Mouse (Mus musculus) R1 (cell line): ENCODE measurements around the gene C130074G19Rik.

Experiments
- DNase-seq: peaks from one replicate; pipeline ENCODE4 v3.0.0-alpha.2; 2018; ENCODE audit warnings: low read depth, low spot score

Gene C130074G19Rik

DNA sequence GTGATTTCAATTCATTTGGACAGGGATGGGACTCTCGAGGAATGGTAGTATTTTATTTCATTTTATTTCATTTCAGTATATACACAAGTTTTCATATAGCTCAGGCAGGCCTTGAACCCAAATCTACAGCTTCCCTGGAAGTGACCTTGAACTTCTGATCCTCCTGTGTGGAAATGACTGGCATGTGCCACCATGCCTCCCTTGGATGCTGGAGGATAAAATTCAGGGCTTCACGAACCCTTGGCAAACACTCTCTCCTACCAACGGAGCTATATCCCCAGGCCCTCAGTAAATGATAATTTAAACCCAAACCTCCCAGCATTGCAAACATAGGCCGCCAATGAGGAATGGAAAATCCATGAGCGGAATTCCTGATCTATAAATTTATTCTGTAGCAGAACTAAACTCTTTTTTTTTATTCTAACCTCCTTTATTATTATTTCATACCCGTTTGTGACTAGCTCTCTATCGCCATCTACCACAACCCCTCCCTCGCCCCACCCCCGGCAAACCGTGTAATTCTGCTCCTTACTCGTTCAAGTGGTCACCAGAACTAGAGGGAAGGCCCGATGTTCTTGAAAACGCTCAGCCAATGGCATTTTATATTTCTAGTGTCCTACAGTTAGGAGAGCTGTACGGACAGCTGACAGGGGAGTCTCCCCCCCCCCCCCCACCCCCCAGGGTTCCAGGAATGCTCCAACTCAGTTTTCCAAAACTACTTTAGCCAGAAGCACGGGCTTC, 38.5 kb downstream of the C130074G19Rik start:
- DNase-seq, result no peak

DNA sequence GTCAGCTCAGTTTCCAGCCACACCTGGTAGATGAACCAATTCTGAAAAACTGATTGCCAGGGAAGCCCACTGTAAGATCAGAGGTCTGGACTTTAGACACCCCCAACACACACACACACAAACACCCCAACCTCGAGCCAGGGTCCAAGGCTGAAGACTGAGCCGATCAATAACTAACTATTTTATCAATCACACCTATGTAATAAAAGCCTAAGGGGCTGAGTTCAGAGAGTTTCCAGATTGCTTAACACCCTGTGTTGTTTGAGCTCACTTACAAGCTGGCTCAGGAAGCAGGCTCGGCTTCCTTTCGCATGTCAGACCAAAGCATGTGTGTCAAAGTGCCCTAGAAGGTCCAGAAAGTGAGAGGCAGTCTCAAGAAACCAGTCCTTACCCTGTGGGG, 45.4 kb downstream of the C130074G19Rik start:
- no peak for DNase-seq

DNA sequence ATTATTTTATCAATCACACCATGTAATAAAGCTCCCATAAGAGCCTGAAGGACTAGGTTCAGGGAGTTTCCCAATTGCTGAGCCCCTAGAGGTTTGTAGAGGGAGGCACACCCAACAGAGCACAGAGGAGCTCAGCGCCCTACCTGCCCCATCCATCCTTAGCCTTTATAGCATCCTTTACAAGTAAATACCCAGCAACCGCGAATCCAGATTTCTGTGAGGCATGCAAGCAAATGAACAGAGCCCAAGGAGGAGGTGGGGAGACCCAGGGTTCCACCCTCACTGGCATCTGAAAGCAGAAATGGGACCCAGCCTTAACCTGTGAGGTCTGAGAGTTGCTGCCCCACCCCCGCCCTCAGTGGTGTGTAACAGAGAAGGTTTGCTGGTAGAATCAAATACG, 46.7 kb downstream of the C130074G19Rik start:
- peak; percentile 64 for DNase-seq

DNA sequence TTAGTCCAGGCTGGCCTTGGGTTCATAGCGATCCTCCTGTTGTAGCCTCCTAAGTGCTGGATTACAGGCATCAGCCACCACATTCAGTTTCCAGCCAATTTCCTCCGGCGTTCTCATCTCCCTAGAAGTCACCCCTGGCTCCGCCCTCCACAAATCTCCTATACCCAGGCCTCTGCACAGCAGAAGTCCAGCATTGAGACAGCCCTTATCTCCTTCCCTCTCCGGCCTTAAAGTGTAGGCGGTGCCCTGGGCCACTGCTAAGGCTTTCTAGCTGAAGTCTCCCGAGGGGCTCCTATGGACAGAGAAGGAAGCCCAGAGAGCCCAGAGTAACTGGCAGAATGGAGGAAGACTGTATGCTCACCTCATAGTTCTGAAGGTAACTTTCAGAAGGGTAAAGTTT, 49.5 kb downstream of the C130074G19Rik start:
- DNase-seq, result no peak

DNA sequence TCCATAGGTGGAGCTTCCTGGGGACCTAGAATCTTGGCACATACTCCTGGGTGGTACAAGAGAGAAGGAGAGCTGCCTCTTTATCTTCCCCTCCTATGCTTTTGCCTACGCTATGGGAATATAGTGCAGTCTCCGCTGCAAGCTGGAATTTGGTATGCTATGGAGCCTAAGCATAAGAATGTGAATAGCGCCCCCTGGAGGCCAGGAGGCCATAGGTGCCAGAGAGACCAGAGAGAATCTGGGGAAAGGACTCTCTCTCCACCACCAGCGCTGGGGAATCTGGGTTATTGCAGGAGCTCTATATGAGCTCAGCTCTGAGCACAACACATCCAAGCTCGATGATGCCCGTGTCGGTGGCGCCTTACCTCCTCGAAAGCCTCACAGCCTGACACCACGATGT, 50.8 kb downstream of the C130074G19Rik start:
- DNase-seq, result peak; percentile 89

DNA sequence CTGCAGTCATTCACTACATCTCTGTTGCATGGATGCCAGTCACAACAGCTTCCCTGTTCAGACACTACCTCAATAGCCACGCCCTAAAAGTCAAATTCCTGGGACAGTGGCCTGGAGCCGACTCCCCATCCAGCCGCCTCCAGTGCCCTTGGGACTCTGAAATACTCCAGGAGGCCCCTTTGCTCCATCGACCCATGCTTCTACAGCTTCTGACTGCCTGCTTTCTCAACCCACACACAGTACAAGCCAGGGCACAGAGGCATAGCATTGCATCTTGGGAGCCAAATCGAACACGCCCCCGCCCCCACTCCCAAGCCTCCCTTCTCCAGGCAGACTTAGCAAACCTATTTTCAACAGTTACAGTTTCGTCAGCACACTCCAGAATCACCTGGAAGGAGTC, 53.1 kb downstream of the C130074G19Rik start:
- peak; percentile 75 for DNase-seq

DNA sequence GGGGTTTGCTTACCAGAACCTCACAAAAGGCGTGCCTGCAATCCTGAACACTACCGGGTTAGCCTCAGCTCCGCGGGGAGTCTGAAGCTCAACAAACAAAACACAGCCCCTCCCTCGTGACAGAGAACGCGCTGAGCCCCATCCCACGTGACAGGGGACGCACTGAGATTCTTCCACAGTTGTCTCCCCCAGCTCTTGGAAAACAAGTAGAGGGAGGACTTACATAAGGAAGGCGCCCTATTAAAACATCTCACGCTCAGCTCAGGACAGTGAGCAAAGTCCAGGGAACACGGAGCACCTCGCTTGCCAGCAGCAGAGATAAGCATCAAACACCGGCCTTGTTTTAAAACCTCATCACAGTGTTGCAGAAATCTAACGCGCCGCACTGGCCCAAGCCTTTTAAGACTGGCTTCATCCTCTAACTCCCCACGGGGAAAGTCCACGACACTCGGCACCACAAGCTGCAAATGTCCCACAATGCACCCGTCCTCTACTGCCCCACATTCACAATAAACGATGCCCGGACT, 55.8 kb downstream of the C130074G19Rik start:
- peak; percentile 90 for DNase-seq

DNA sequence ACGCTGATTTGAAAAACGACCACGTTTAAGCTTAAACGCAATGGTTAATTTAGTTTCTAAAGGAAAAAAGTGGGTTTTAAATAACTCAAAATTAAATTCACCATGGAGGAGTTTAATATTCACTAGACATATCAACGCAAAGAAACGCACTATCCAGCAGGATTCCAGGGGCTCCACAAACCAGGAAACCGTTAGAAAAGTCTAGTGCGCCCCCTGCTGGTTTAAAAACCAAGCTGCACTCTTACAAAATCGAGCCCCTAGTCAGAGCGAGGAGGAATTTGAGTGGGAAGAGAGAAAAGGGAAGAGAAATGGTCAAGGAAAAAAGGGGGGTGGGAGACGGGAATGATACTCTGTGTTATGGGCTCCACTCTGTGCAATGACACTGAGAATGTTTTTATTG, 57.9 kb downstream of the C130074G19Rik start:
- peak; percentile 80 for DNase-seq

DNA sequence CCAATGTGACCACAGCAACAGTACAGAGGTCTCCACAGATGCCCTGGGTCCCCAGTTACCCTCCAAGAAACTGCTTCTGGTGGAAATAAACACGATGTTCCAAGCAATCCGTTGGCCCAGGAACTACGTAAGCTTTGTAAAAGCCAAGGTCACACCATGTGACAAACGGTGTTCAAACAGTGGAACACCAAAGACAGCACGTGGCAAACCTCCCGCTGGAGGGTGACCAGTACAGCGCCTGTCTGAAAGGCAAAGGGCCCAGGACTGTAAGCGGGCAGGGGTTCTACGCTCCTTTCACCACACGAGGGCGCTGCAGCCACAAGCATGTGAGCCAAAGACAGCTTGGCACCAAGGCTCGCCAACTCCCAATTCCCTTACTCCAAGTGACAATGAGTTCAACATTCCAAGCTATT, 58.6 kb downstream of the C130074G19Rik start:
- DNase-seq, result peak; percentile 92

DNA sequence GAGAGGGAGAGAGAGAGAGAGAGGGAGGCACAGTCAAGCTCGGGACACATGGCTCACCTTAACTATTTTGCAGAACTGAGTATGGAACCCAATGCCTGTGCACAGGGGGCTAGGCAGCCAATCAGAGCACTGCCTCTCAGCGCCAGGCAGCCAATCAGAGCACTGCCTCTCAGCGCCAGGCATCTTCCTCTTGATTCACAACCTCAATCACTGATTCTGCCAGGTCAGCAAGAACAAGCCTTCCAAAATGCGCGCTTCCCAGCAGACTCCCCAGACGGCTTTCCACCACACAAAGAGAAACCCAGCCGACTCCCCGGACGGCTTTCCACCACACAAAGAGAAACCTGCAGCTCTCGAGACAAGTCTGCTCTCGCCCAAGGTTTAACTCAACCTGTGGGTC, 60.3 kb downstream of the C130074G19Rik start:
- DNase-seq, result peak; percentile 69
